Mouse (Mus musculus) ES-E14 (cell line): Measurements from ENCODE around the gene Krt80. TPM values are rescaled to one million over a fixed set of nuclear protein-coding genes. Genes with fewer than 3 reads are reported as not detected.

Experiments used
- DNase-seq: peaks from one replicate; pipeline ENCODE4 v3.0.0-alpha.2; 2013; ENCODE audit warnings: low read depth, low spot score
- H3K27ac ChIP-seq: 2 replicates; pipeline ENCODE4 v1.5.1; 2012; ENCODE audit warnings: low read depth, mild to moderate bottlenecking, low read length, moderate library complexity, mixed read lengths; ENCODE audit not compliant: poor library complexity, insufficient read depth, severe bottlenecking
- H3K36me3 ChIP-seq: 2 replicates; pipeline ENCODE4 v1.6.1; 2012; ENCODE audit warnings: mild to moderate bottlenecking, low read length, moderate library complexity, mixed read lengths; ENCODE audit not compliant: control insufficient read depth, poor library complexity, insufficient read depth, severe bottlenecking
- H3K4me1 ChIP-seq, 2 experiments: fragments of 150-350 bp in 1 of 2; sonication (generic) in 1 of 2; 2 replicates each; pipeline ENCODE4 v1.6.1; 2012; ENCODE audit warnings: low read length in 2 of 2, mild to moderate bottlenecking in 1 of 2, mixed read lengths in 1 of 2; ENCODE audit not compliant: control insufficient read depth in 2 of 2, insufficient read depth in 2 of 2, poor library complexity in 1 of 2
- H3K4me3 ChIP-seq, 2 experiments: fragments of 150-350 bp in 1 of 2; sonication (generic) in 1 of 2; 2 replicates each; pipeline ENCODE4 v1.5.1; 2012; ENCODE audit warnings: low read length in 2 of 2, low read depth in 1 of 2, mild to moderate bottlenecking in 1 of 2, mixed read lengths in 1 of 2; ENCODE audit not compliant: insufficient read depth in 1 of 2, poor library complexity in 1 of 2, severe bottlenecking in 1 of 2
- H3K9ac ChIP-seq: 2 replicates; pipeline ENCODE4 v1.6.1; 2012; ENCODE audit warnings: low read depth, mild to moderate bottlenecking, low read length, mixed read lengths; ENCODE audit not compliant: poor library complexity, insufficient read depth, severe bottlenecking
- H3K9me3 ChIP-seq: fragments of 150-350 bp; sonication (generic); 2 replicates; pipeline ENCODE4 v1.6.1; 2012; ENCODE audit warnings: low read depth, mild to moderate bottlenecking, low read length; ENCODE audit not compliant: control insufficient read depth, insufficient read depth
- CHD2 ChIP-seq: IDR thresholded peaks from 2 replicates; pipeline ENCODE4 v1.6.1; 2014; ENCODE audit warnings: mild to moderate bottlenecking, low read depth, low read length, inconsistent platforms
- HCFC1 ChIP-seq: IDR thresholded peaks from 2 replicates; pipeline ENCODE4 v1.6.1; 2012; ENCODE audit warnings: low read length, inconsistent platforms, borderline replicate concordance; ENCODE audit not compliant: insufficient read depth
- MAFK ChIP-seq: IDR thresholded peaks from 2 replicates; pipeline ENCODE4 v1.6.1; 2014; ENCODE audit warnings: mild to moderate bottlenecking, low read depth, low read length, inconsistent platforms; ENCODE audit not compliant: insufficient read depth
- ZC3H11A ChIP-seq: IDR thresholded peaks from 2 replicates; pipeline ENCODE4 v1.6.1; 2012; ENCODE audit warnings: low read depth, mild to moderate bottlenecking, inconsistent platforms, low read length, borderline replicate concordance
- ZNF384 ChIP-seq: IDR thresholded peaks from 2 replicates; pipeline ENCODE4 v1.6.1; 2012; ENCODE audit warnings: low read depth, low read length, inconsistent platforms
- in situ Hi-C, 2 experiments: fragments of 600-800 bp; cut with MboI; formaldehyde crosslinking; loops; one replicate each; pipeline ENCODE4 v1.15.1; 2025; ENCODE audit warnings: low sequenced_read_pairs in 2 of 2, inconsistent platforms in 1 of 2; ENCODE audit not compliant: unreplicated experiment in 2 of 2
- total RNA-seq: library from RNA; depleted of rRNA; stranded (reverse); fragments of 300-350 nt; gene quantifications from 2 replicates; pipeline ENCODE4 v1.2.3, GENCODE M21; 2012

Gene Krt80
- total RNA-seq, 1 experiment = 0.18 TPM

- H3K9ac ChIP-seq = peak overlapping the region; percentile 54
- in situ Hi-C loops = no loop called here
- TF ChIP-seq MAFK = no peak
- no peak for TF ChIP-seq ZC3H11A
- no peak for TF ChIP-seq CHD2
- TF ChIP-seq ZNF384 = no peak
- TF ChIP-seq HCFC1 = no peak
- H3K36me3 ChIP-seq = no peaks in the 10 kb centered on the region
- DNase-seq = no peak
- no peaks in the 10 kb centered on the region for H3K9me3 ChIP-seq
- H3K4me3 ChIP-seq = peak overlapping the region; percentile 36 to 59; a peak in 3 of 4 replicates
- peaks cover 8 to 9% of the 10 kb centered on the region in 2 experiments; a peak in 3 of 4 replicates for H3K4me1 ChIP-seq
- no peak overlapping the region for H3K27ac ChIP-seq
These were observed 42.2 kb upstream of the Krt80 start for GRCm38 (mm10) chr15:101412188-101412587.

DNA sequence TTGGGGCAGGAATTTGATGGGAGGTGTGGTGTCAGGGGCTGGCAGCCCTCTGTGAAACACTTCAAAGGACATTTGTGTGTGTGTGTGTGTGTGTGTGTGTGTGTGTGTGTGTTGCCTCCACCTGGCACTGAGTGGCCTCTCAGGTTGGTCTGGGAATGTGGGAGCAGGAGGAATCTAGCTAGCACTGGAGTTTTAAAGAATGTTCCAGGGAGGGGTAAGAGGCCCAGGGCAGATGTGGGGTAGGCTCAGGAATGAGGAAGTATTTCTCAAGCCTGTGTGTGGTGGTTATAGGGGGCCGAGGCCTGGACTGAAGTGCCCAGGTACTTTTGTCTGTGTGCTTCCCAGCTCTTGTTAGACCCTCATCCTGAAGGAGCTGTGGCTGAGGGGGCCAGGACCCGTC, 40.8 kb upstream of the Krt80 start, which contains the start of gene Krt7:
Gene Krt7 (plus strand): TSS at position 269 of the 400 bp plus-strand sequence.
- in situ Hi-C loops = no loop called here
- Histone ChIP-seq H3K4me3 (no peak within 1 kb of the TSS), H3K9me3 (no peaks in the 10 kb centered on the region), H3K9ac (no peak within 1 kb of the TSS), H3K36me3 (no peaks in the 10 kb centered on the region), H3K27ac (no peak within 1 kb of the TSS), H3K4me1 (peaks cover 8 to 9% of the 10 kb centered on the region in 2 experiments; a peak in 3 of 4 replicates)
- no peak for DNase-seq
- TF ChIP-seq ZNF384 (no peak), CHD2 (no peak), MAFK (no peak), HCFC1 (no peak), ZC3H11A (no peak)

GRCm38 (mm10) chr15:101398269-101398668, 28.3 kb upstream of the Krt80 start:
- H3K36me3 ChIP-seq = no peaks in the 10 kb centered on the region
- H3K4me1 ChIP-seq = no peaks in the 10 kb centered on the region
- H3K9me3 ChIP-seq = no peaks in the 10 kb centered on the region
- H3K9ac ChIP-seq = no peak overlapping the region
- TF ChIP-seq ZC3H11A (no peak), CHD2 (no peak), MAFK (no peak), ZNF384 (no peak), HCFC1 (no peak)
- no peak overlapping the region for H3K4me3 ChIP-seq
- no peak for DNase-seq
- in situ Hi-C loops = no loop called here
- H3K27ac ChIP-seq = no peak overlapping the region

DNA sequence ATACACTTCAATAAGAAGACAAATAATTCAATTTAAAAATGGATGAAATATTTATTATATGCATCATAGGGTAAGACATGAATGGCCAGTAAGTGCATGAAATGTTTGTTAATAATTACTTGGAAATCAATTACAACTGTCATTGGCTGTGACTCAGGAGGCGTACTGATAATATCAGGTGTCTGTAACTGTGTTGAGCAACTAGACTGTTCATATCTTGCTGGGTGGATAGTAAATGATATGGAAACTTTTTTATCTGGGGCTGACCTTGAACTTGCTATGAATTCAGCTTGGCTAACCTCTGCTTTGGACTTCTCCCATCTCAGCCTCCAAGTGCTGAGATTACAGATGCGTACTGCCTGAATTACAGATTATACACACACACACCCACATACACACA, 27.7 kb upstream of the Krt80 start:
- no peak overlapping the region for H3K27ac ChIP-seq
- in situ Hi-C loops = no loop called here
- TF ChIP-seq ZNF384 = no peak
- TF ChIP-seq CHD2 = no peak
- TF ChIP-seq ZC3H11A = no peak
- no peak overlapping the region for H3K4me3 ChIP-seq
- H3K36me3 ChIP-seq = no peaks in the 10 kb centered on the region
- DNase-seq = no peak
- H3K4me1 ChIP-seq = no peaks in the 10 kb centered on the region
- no peak overlapping the region for H3K9ac ChIP-seq
- no peaks in the 10 kb centered on the region for H3K9me3 ChIP-seq

DNA sequence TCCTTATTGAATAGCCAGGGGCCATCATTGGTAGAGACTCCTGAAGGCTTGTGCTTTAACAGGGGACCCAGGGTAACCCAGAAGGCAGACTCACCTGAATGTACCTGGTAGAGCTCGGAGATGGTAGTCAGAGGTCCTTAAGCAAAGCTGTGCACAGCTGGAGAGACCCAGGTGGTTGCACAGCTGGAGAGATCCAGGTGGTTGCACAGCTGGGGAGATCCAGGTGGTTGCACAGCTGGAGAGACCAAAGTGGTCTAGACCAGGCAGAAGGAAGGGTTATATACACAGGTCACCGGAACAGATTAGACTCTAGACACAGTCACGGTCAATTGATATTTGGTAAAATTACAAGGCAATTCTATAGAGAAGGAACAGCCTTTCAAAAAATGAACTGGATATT, 27.0 kb upstream of the Krt80 start:
- H3K27ac ChIP-seq = no peak overlapping the region
- no peak for DNase-seq
- no peaks in the 10 kb centered on the region for H3K36me3 ChIP-seq
- H3K4me3 ChIP-seq = no peak overlapping the region
- H3K9ac ChIP-seq = no peak overlapping the region
- TF ChIP-seq ZNF384 = no peak
- no peak for TF ChIP-seq ZC3H11A
- TF ChIP-seq CHD2 = no peak
- TF ChIP-seq MAFK = no peak
- no peak for TF ChIP-seq HCFC1
- in situ Hi-C loops = no loop called here
- H3K4me1 ChIP-seq = no peaks in the 10 kb centered on the region
- H3K9me3 ChIP-seq = no peaks in the 10 kb centered on the region
